9 mouse cellular contexts compared by ENCODE assay signal in genomic region chr1:21101221-21102006, GRCm38 (mm10). TPM values are rescaled to one million over a fixed set of nuclear protein-coding genes. Genes with fewer than 3 reads are reported as not detected.
A peak's percentile ranks its signal among the peaks of the same experiment; 100 is the strongest.
DNase-seq lines count a peak whose midpoint lies in the region; ATAC-seq and TF ChIP-seq lines count a peak whose summit lies in the region.
"Had no signal": no experiment of that assay in that cellular context is flagged by ENCODE, and none has a peak within 500 bp of the region (broad histone marks: within the 10 kb centered on the region; RNA-seq: fewer than 3 reads in every experiment).

No protein-coding gene starts in this region.

- peak; percentile 87 for TF ChIP-seq CTCF in intestine, postnatal 0 days (IDR thresholded peaks at IDR 0.05; ENCODE audit: low read depth)

- H3K36me3 ChIP-seq in intestine, postnatal 0 days (ENCODE audit: control insufficient read depth, insufficient read depth) = no peaks in the 10 kb centered on the region
- H3K36me3 ChIP-seq: embryonic facial prominence, embryonic 13.5 days had no signal

- no peak overlapping the region for H3K27ac ChIP-seq in intestine, postnatal 0 days (ENCODE audit: low read depth, low read length)
- H3K27ac ChIP-seq: embryonic facial prominence, embryonic 13.5 days had no signal

- ATAC-seq in intestine, postnatal 0 days = no peak
- ATAC-seq in monocyte, adult 5-6 weeks (replicated peaks; ENCODE audit: insufficient number of reproducible peaks, low FRiP score, low TSS enrichment, poor library complexity, severe bottlenecking) = peak; percentile 61; the same call in 1 of the 2 replicates

- no peak overlapping the region for H3K4me2 ChIP-seq in intestine, postnatal 0 days (replicated peaks; ENCODE audit: low read depth)
- H3K4me2 ChIP-seq: embryonic facial prominence, embryonic 13.5 days had no signal

- no peak overlapping the region for H3K4me3 ChIP-seq in intestine, postnatal 0 days (ENCODE audit: low read depth, low read length)
- H3K4me3 ChIP-seq: embryonic facial prominence, embryonic 13.5 days had no signal

- H3K27me3 ChIP-seq in intestine, postnatal 0 days (replicated peaks; ENCODE audit: control insufficient read depth, insufficient read depth, low read length) = no peaks in the 10 kb centered on the region
- H3K27me3 ChIP-seq: embryonic facial prominence, embryonic 13.5 days had no signal

- no peak overlapping the region for H3K9ac ChIP-seq in intestine, postnatal 0 days (ENCODE audit: low read depth, low read length)
- H3K9ac ChIP-seq: embryonic facial prominence, embryonic 13.5 days had no signal

- intact Hi-C loops in left cerebral cortex, postnatal 4 days (cut with DNase I) = no loop called here

- no peaks in the 10 kb centered on the region for H3K9me3 ChIP-seq in intestine, postnatal 0 days (ENCODE audit: control insufficient read depth)
- H3K9me3 ChIP-seq: embryonic facial prominence, embryonic 13.5 days had no signal

- peak; percentile 51 to 53 for DNase-seq in urinary bladder, adult 18-20 months (ENCODE audit: low spot score in 2 of 2)
- DNase-seq in urinary bladder, postnatal 4 days (ENCODE audit: low spot score in 2 of 2) = no peak
- peak; percentile 15 for DNase-seq in cerebellum, adult 11 months
- DNase-seq in gastrocnemius, postnatal 10 days = peak; percentile 64
- DNase-seq in left cerebral cortex, postnatal 4 days = peak; percentile 66
- DNase-seq in thymus, postnatal 25 days = peak; percentile 62

- 33% methylated on average over 15 of the region's 15 CpGs for WGBS in intestine, postnatal 0 days

- H3K4me1 ChIP-seq in intestine, postnatal 0 days (replicated peaks; ENCODE audit: control insufficient read depth, insufficient read depth, low read length) = no peaks in the 10 kb centered on the region

RNA-seq across cellular contexts. Expression of gene Tram2, which starts 22.4 kb away (rescaled TPM):
- total RNA-seq in gastrocnemius, postnatal 10 days (2021) = 10 to 100 TPM; 10.6 to 19.5 TPM
- 4.2 and 4.3 TPM in 2 replicates for polyA plus RNA-seq in intestine, postnatal 0 days (2015; fragmentation: Nextera tagmentation; extraction: Ambion mirVana)
- total RNA-seq in left cerebral cortex, postnatal 4 days (2021) = 1 to 10 TPM; 4.2 to 4.9 TPM
- total RNA-seq in monocyte, adult 5-6 weeks (2017) = 1.1 to 4.7 TPM (median 2.1 TPM) in 3 replicates

Comparison
In these comparisons a context has a peak if more than half of its experiments do, and no peak if none do; other contexts are left out.
1. DNase-seq: peak in urinary bladder, adult 18-20 months (2 of 2), cerebellum, adult 11 months (single experiment), gastrocnemius, postnatal 10 days (single experiment), left cerebral cortex, postnatal 4 days (single experiment) and thymus, postnatal 25 days (single experiment); none in urinary bladder, postnatal 4 days (0 of 2).